Mouse (Mus musculus): ENCODE results near the gene Phox2a. TPM values are rescaled to one million over a fixed set of nuclear protein-coding genes. Genes with fewer than 3 reads are reported as not detected.

Gene Phox2a
- 0.15 TPM in 1 of 2 replicates, not detected in the other for polyA plus RNA-seq (2015; fragmentation: Nextera tagmentation; extraction: Ambion mirVana)

DNA sequence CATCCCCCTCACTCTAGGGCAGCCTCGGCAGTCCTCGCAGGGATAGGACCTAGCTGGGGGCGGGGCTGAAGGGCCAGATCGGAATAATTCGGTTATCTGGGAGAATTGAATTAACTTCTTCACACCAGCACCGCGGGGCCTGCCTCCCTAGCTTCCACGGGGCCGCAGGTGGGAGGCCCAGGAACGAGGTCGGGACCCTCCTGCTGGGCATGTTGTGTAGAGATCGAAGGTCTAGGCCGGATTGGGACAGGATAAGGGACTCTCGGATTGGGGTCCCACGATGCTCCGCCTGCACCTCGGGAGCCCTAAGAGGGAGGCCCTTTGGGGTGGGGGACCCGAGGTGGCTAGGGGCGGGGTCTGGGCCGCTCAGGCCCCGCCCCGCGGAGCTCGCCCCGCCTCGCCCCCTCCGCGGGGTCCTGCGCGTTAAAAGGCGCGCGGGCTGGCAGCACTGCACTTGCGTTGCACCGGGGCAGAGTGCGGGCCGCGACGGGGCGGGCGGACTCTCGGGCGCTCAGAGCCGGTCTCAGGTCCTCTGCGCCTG, at the start of gene Phox2a:
Phox2a (plus strand) TSS at position 453 of the 541 bp plus-strand sequence.
- H3K9me3 ChIP-seq: no peaks in the 10 kb centered on the region
- peaks cover 28% of the 10 kb centered on the region for H3K4me1 ChIP-seq
- WGBS: 1% methylated on average over 35 of the region's 45 CpGs
- H3K36me3 ChIP-seq: peaks cover under 1% of the 10 kb centered on the region; the same call in 1 of the 2 replicates
- ATAC-seq (ENCODE audit: low FRiP score, low read depth): no peak
- H3K4me2 ChIP-seq (replicated peaks): peak within 1 kb of the TSS; percentile 62
- H3K27ac ChIP-seq: no peak within 1 kb of the TSS
- H3K9ac ChIP-seq: peak within 1 kb of the TSS; percentile 31; the same call in 1 of the 2 replicates
- peak within 1 kb of the TSS; percentile 40 for H3K4me3 ChIP-seq
- peaks cover 80% of the 10 kb centered on the region for H3K27me3 ChIP-seq

DNA sequence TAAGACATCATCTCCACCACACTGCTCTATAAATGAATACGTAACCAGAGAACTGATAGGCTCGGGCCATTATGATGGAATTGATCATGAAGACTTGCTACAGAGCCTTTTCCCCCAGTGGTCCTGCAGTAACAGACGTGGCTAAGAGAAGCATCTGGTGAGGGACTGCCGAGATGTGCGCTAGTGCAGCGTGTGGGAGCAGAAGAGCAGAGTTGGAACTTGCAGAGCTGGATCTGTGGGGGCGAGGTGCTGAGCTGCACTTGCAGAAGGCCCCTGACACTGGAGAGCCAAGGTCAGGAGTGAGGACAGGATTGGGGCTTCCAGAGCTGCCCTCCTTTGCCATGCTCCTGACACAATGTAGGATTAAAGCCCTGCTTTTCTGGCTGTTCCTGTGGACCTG, 48.1 kb upstream of the Phox2a start:
- no peak for ATAC-seq (ENCODE audit: low FRiP score, low read depth)
- H3K9me3 ChIP-seq: no peaks in the 10 kb centered on the region
- H3K4me1 ChIP-seq: peaks cover 16% of the 10 kb centered on the region
- H3K9ac ChIP-seq: no peak overlapping the region
- no peak overlapping the region for H3K27ac ChIP-seq
- 75% methylated on average over 7 of the region's 7 CpGs for whole genome bisulfite sequencing
- H3K27me3 ChIP-seq: no peaks in the 10 kb centered on the region
- no peak overlapping the region for H3K4me2 ChIP-seq (replicated peaks)
- no peak overlapping the region for H3K4me3 ChIP-seq
- peaks cover 24% of the 10 kb centered on the region for H3K36me3 ChIP-seq

DNA sequence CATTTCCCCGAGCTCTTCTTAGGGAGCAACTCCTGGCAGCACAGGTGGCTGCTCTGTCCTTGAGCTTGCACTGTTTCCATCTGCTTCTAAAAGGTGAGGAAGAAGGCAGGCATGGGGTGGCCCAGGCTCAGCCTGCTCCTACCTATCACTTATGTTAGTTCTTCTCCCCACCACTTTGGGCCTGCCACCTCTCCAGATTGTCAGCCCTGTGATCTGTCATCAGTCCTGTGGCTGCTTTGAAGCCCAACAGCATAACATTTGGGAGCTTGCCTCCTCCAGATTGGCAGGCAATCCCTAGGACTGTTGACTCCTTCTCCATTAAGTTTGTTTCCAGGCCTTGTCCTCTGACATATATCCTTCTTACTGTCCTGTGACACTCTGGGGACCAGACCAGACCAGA, 46.5 kb upstream of the Phox2a start:
- Histone ChIP-seq H3K4me1 (peaks cover 16% of the 10 kb centered on the region), H3K9ac (no peak overlapping the region), H3K4me3 (no peak overlapping the region), H3K9me3 (no peaks in the 10 kb centered on the region), H3K36me3 (peaks cover 31% of the 10 kb centered on the region), H3K4me2 (replicated peaks) (no peak overlapping the region), H3K27me3 (no peaks in the 10 kb centered on the region), H3K27ac (no peak overlapping the region)
- no peak for ATAC-seq (ENCODE audit: low FRiP score, low read depth)
- WGBS: 65% methylated on average over 1 of the region's 1 CpGs

DNA sequence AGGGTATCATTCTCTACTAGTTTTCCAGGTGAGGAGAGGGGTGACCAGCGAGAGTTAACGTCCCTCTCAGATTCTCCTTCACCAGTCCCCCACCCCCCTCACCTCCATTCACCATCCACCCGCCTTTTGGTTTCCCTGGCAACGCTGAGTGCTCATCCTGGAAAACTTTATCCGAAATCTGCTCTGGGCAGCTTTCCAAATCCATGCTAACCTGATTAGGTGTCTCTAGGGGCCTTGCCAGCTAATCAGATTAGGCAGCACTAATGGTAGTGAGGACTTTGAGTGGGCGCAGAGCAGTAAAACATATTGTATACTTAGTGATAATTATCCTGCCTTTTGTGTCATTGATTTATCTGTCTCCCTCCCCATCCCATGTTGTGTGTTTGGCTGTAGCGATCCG, 45.4 kb upstream of the Phox2a start:
- Histone ChIP-seq H3K9me3 (no peaks in the 10 kb centered on the region), H3K36me3 (peaks cover 33% of the 10 kb centered on the region), H3K4me1 (peaks cover 16% of the 10 kb centered on the region), H3K4me2 (replicated peaks) (no peak overlapping the region), H3K27ac (no peak overlapping the region), H3K9ac (no peak overlapping the region), H3K4me3 (no peak overlapping the region), H3K27me3 (no peaks in the 10 kb centered on the region)
- no peak for ATAC-seq (ENCODE audit: low FRiP score, low read depth)
- 62% methylated on average over 8 of the region's 8 CpGs for WGBS

DNA sequence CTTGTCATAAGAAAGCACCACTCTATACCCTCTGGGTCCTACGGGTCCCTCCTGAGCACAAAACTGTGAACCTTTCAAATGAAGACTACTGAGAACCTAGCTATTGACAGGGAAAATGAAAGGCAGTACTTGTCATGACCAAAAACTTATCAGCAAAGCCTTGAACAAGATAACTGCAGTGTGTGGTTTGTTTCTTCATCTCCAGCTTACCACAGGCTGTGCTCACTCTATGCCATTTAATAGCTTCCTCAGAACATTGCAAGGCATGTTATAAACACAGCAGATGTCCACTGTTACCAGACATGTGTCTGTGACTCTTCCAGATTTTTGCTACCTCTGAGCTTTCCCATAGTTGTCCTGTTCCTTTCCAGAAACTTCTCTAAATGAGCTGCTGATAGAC, 41.1 kb upstream of the Phox2a start:
- no peaks in the 10 kb centered on the region for H3K9me3 ChIP-seq
- WGBS: 90% methylated on average over 1 of the region's 1 CpGs
- H3K4me3 ChIP-seq: no peak overlapping the region
- H3K4me2 ChIP-seq (replicated peaks): no peak overlapping the region
- no peaks in the 10 kb centered on the region for H3K4me1 ChIP-seq
- H3K27ac ChIP-seq: no peak overlapping the region
- H3K9ac ChIP-seq: no peak overlapping the region
- ATAC-seq (ENCODE audit: low FRiP score, low read depth): no peak
- peaks cover 54% of the 10 kb centered on the region for H3K36me3 ChIP-seq
- no peaks in the 10 kb centered on the region for H3K27me3 ChIP-seq

DNA sequence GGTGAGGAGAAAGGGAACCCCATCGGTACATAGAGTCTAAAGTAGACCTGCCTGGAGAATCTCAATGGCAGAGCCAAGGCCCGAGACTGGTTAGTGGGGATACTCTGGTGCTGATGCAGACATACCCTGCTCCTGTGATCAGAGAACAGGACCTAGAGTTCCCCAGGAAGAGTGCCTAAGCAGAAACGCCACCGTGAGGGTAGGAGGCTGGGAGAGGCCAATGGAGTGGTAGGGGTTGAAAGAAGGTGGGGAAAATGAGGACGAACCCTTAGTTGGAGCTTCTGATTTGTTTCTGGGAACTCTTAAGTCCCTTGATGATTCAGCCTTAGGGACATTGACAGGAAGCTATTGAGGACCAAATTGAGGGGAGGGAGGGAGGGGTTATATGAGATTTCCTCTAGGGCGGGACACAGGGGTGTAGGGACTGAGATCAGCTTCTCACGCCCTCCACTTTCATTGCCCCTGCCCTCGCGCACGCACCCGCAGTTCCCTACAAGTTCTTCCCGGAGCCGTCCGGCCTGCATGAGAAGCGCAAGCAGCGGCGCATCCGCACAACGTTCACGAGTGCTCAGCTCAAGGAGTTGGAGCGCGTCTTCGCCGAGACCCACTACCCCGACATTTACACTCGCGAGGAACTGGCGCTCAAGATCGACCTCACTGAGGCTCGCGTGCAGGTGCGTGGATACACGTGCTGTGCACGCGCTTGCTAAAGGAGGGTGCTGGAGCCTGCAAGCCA, 2.4 kb downstream of the Phox2a start:
- WGBS: 2% methylated on average over 35 of the region's 35 CpGs
- H3K4me3 ChIP-seq: peak overlapping the region; percentile 46
- H3K4me2 ChIP-seq (replicated peaks): peak overlapping the region; percentile 89
- H3K27ac ChIP-seq: no peak overlapping the region
- no peak for ATAC-seq (ENCODE audit: low FRiP score, low read depth)
- H3K4me1 ChIP-seq: peaks cover 37% of the 10 kb centered on the region
- H3K9ac ChIP-seq: no peak overlapping the region
- H3K9me3 ChIP-seq: no peaks in the 10 kb centered on the region
- peaks cover 84% of the 10 kb centered on the region for H3K27me3 ChIP-seq
- peaks cover 26% of the 10 kb centered on the region for H3K36me3 ChIP-seq

DNA sequence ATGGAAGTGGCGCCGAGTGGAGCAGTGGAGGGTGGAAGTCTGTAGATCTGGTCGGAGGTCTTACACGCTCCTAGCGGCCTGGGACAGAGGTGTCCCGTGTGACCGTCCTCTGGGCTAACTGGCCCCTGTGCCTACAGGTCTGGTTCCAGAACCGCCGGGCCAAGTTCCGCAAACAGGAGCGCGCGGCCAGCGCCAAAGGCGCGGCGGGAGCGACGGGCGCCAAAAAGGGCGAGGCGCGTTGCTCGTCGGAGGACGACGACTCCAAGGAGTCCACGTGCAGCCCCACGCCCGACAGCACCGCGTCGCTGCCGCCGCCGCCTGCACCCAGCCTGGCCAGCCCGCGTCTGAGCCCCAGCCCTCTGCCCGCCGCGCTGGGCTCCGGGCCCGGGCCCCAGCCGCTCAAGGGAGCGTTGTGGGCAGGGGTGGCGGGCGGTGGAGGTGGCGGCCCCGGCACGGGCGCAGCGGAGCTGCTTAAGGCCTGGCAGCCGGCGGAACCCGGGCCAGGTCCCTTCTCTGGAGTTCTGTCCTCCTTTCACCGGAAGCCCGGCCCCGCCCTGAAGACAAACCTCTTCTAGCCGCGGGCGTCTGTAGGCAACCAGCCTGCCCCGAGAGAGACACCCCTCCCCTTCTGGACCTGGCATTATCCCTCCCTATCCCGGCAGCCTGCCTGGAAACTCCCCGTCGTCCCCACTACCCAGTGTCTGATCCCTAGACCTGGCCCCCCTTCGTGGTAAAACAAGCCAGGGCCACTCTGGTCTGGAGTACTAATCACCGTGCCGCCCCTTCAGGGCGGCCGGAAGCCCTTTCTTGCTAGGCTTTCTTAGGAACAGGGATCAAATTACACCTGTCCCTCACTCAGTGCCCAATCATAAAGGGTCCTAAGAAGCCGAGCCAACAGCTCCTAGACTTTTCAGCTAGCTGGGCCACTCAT, 3.7 kb downstream of the Phox2a start:
- peak overlapping the region; percentile 46 for H3K4me3 ChIP-seq
- H3K36me3 ChIP-seq: peaks cover 40% of the 10 kb centered on the region
- H3K27me3 ChIP-seq: peaks cover 73% of the 10 kb centered on the region
- no peaks in the 10 kb centered on the region for H3K9me3 ChIP-seq
- ATAC-seq (ENCODE audit: low FRiP score, low read depth): peak; percentile 74
- peaks cover 37% of the 10 kb centered on the region for H3K4me1 ChIP-seq
- H3K9ac ChIP-seq: peak overlapping the region; percentile 67
- H3K27ac ChIP-seq: no peak overlapping the region
- peak overlapping the region; percentile 89 for H3K4me2 ChIP-seq (replicated peaks)
- WGBS: under 1% methylated on average over 71 of the region's 71 CpGs

DNA sequence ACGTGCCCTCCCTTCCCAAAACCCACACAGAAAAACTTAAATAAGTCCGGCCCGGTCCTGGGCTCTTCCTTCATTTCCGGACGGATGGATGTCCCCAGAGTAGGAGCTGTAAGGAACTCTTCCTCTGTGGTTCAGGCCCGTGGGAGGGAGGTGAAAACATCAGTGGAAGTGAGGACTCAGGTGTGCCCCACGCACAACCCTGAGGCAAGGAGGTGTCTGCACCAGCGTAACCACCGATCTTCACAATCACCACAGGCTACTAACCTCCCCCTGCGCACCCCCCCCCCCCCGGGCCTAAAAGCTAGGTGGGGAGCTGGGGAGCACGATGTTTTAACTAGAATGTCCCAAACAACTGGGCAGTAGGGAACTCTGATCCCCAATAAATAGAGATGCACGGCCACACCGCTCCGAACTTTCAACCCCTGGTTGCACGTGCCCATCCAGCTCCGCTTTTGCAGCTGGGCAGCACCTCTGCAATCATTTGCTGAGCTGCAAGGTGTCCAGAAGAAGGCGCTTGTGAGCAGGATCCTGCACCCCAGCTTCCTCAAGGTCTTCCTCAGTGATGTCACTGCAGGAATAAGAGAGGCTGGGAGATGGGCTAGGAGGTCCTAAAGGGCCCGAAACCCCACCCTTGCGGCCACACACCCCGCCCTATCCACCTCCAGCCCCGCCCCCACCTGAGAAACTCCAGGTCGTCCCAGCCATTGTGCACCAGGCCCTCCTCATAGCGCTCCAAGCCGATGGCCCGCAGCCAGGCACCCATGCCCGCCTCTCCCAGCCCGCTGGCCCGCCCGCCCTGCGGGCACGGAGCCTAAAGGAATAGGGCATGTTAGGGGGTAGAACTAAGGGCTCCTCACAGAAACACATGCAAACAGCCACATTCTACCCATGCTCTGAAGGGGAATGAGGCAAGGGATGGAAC, 5.0 kb downstream of the Phox2a start:
- Histone ChIP-seq H3K9ac (no peak overlapping the region), H3K36me3 (peaks cover 52% of the 10 kb centered on the region), H3K4me3 (no peak overlapping the region), H3K4me1 (peaks cover 33% of the 10 kb centered on the region), H3K4me2 (replicated peaks) (no peak overlapping the region), H3K27ac (no peak overlapping the region), H3K9me3 (no peaks in the 10 kb centered on the region), H3K27me3 (peaks cover 60% of the 10 kb centered on the region)
- WGBS: 31% methylated on average over 32 of the region's 32 CpGs
- no peak; the same call in 1 of the 2 replicates for ATAC-seq (ENCODE audit: low FRiP score, low read depth)

DNA sequence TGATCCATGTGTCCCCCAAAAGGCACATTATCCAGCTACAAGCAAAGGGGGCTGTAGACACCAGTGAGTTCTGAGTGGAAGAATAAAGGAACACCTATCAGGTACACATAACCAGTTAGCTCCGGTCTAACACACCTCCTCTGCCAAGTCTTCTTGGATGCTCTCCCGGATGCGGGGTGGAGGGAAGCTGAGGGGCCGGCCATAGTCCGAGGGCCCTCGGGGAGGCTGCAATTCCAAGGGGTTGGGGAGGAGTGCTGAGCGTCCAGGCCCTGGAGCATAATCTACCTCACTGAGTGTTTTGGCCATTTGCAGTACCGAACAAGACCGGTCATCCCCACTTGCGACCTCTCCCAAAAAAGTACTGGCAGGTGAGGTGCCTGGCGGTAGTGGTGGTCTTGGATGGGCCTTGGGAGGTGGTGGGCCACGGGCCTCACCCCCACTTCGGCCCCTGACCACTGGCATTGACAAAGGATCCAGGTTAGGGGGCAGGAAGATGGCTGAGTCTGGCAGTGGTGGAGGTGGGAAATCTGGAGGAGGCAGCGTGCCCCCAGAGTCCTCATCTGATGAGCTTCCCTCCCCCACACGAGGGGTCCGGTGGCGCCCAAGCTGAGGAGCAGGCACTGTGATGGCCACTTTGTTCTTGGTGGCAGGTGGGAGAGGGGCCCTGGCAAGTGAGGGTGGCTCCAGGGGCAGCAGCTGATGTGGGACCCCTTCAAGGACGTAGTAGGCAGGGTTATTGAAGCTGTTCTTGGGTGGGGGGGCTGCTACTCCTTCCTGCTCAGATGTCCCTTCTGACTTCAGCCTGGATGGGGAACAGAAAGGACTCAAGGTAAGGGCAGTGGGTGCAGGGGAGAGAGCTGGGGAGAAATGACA, 5.9 kb downstream of the Phox2a start:
- peaks cover 28% of the 10 kb centered on the region for H3K4me1 ChIP-seq
- no peak for ATAC-seq (ENCODE audit: low FRiP score, low read depth)
- H3K36me3 ChIP-seq: peaks cover 61% of the 10 kb centered on the region
- no peak overlapping the region for H3K9ac ChIP-seq
- no peaks in the 10 kb centered on the region for H3K9me3 ChIP-seq
- peaks cover 51% of the 10 kb centered on the region for H3K27me3 ChIP-seq
- H3K4me2 ChIP-seq (replicated peaks): no peak overlapping the region
- 82% methylated on average over 18 of the region's 18 CpGs for WGBS
- no peak overlapping the region for H3K4me3 ChIP-seq
- no peak overlapping the region for H3K27ac ChIP-seq

DNA sequence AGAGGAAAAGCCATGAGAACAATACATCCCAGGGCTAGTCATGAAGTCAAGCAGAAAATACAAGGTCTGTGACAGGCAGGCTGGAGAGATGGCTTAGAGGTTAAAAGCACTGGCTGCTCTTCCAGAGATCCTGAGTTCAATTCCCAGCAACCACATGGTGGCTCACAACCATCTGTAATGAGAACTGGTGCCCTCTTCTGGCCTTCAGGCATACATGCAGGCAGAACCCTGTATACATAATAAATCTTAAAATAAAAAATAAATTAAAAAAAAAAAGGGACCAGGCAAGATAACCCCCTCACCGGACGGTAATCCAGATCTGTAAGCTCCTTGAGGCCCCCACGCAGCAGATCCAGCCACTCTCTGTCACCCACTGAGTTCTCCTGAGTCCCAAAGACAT, 12.3 kb downstream of the Phox2a start:
- 98% methylated on average over 3 of the region's 3 CpGs for WGBS
- H3K9me3 ChIP-seq: no peaks in the 10 kb centered on the region
- no peak for ATAC-seq (ENCODE audit: low FRiP score, low read depth)
- no peak overlapping the region for H3K4me2 ChIP-seq (replicated peaks)
- no peak overlapping the region for H3K4me3 ChIP-seq
- peaks cover 92% of the 10 kb centered on the region for H3K36me3 ChIP-seq
- H3K4me1 ChIP-seq: peaks cover 21% of the 10 kb centered on the region
- no peak overlapping the region for H3K9ac ChIP-seq
- H3K27ac ChIP-seq: no peak overlapping the region
- no peaks in the 10 kb centered on the region for H3K27me3 ChIP-seq

DNA sequence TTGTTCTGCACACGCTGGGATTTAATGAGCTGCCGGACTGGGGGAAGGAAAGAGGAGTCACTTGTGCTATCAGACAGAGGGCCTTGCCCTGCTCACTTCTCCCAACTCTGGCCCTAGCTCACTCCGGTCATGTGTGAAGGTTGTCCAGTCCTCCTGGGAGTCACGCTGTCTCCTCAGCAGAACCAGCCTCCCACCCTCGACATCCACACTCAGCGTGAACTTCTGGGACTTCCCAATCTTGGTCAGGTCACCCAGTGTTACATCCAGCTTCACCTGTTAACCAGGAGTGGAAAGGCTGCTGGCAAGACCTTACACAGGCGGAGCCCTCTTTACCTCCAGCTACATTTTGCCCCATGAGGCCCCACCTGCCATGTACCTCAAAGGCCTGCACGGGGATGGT, 13.3 kb downstream of the Phox2a start:
- no peak overlapping the region for H3K27ac ChIP-seq
- no peaks in the 10 kb centered on the region for H3K9me3 ChIP-seq
- H3K4me3 ChIP-seq: no peak overlapping the region
- no peaks in the 10 kb centered on the region for H3K27me3 ChIP-seq
- no peak overlapping the region for H3K4me2 ChIP-seq (replicated peaks)
- ATAC-seq (ENCODE audit: low FRiP score, low read depth): no peak
- WGBS: 95% methylated on average over 8 of the region's 8 CpGs
- peaks cover 27% of the 10 kb centered on the region for H3K4me1 ChIP-seq
- H3K36me3 ChIP-seq: peaks cover 82% of the 10 kb centered on the region
- no peak overlapping the region for H3K9ac ChIP-seq
